Mouse (Mus musculus): Measurements from ENCODE around the gene Zbtb21.

GRCm38 (mm10) chr16:97941844-97942243 lies 20.6 kb downstream of the Zbtb21 start:
- no peak for TF ChIP-seq CTCF (conservative IDR thresholded peaks at IDR 0.05; ENCODE audit: low read length)
- TF ChIP-seq POU5F1 (IDR thresholded peaks at IDR 0.05; ENCODE audit: borderline replicate concordance, low read length): no peak
- no peak for TF ChIP-seq NANOG (IDR thresholded peaks at IDR 0.05; ENCODE audit: borderline replicate concordance, low read length)
